Mouse (Mus musculus) adrenal gland, postnatal 4 days (tissue): ENCODE results near the gene Gon7. TPM values are rescaled to one million over a fixed set of nuclear protein-coding genes. Genes with fewer than 3 reads are reported as not detected.

ENCODE experiments used
- DNase-seq, 2 experiments: peaks; one replicate each; pipeline ENCODE4 v3.0.0; 2021 to 2022; ENCODE audit warnings: low spot score in 2 of 2, mixed read lengths in 2 of 2
- long read RNA-seq, 2 experiments: library from polyadenylated mRNA; stranded (forward); transcript quantifications; one replicate each; pipeline ENCODE4 v2.0.0; 2021
- total RNA-seq, 2 experiments: library from RNA; stranded (reverse); gene quantifications; 2 replicates each; pipeline ENCODE4 v1.2.3; 2021

Gon7 gene
- 10 to 100 TPM; 11.9 to 16.8 TPM for total RNA-seq
- long read RNA-seq, experiment 1, transcript Gon7-201 (2 exons, 1,152 nt) = major isoform, 6 of 10 reads
- long read RNA-seq, experiment 1, partial matches to known transcripts = 3 of 10 reads
- long read RNA-seq, experiment 1, other reads (novel, unspliced or antisense) = 0 of 10 reads
- long read RNA-seq, experiment 2, partial matches to known transcripts = 1 of 7 reads
- long read RNA-seq, experiment 2, other reads (novel, unspliced or antisense) = 2 of 7 reads

DNA sequence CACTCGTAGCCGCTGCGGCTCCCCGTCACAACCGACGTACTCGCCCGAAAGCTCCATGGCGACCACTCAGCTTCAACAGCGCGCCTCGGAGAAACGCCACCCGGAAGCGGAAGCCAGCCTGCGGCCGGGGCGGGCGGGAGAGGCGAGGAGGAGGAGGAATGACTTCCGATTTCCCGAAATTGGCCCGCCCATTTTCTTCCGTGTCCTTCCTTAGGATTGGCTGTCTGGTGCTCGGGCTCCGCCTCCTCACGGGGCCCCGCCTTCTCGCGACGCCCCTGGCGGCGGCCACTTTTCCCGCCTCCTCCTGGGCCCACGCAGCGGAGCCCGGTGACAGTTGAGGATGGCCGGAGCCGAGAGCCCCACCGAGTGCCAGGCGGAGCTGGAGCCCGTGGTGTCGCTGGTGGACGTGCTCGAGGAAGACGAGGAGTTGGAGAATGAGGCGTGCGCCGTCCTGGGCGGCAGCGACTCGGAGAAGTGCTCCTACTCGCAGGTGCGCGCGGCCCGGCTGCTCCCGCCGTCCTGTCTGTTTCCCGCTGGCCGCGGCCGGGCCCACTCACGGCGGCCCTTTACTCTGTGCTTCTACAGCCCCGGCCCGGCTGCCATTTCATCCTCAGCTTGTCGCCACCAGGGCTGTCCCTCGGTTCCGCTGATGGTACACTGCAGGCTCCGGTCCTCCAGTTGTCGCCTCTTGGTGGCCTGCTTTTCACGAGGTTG is at the start of gene Gon7, which contains the start of the genes Gm28051 and Ubr7:
Gene Gon7, minus strand, starts transcription at position 115 of the 714 bp plus-strand sequence.
Gene Gm28051, minus strand, starts transcription at position 77 of the 714 bp plus-strand sequence.
Gene Ubr7, plus strand, starts transcription at position 279 of the 714 bp plus-strand sequence.
- peak; percentile 83 to 91 for DNase-seq

GRCm38 (mm10) chr12:102799528-102799927 is 41.9 kb upstream of the Gon7 start:
- DNase-seq = no peak

DNA sequence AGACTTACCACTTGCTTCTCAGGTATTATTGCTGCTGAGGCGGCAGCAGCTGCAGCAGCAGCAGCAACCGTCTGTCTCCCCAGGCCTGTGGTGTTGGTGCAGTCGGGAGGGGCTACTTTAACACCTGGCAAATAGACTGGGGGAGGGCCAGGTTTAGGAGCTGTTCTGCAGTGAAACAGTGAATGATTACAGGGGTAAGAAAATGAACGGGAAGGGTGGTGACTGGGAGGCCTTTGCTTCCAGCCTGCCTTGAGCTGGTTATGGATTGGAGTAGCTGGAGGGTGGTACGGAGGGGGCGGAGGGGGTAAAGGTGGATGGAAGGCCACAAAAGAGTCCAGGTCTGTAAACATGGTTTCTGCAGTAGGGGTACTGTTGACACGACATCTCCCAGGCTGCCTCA is 30.3 kb upstream of the Gon7 start:
- DNase-seq = no peak

DNA sequence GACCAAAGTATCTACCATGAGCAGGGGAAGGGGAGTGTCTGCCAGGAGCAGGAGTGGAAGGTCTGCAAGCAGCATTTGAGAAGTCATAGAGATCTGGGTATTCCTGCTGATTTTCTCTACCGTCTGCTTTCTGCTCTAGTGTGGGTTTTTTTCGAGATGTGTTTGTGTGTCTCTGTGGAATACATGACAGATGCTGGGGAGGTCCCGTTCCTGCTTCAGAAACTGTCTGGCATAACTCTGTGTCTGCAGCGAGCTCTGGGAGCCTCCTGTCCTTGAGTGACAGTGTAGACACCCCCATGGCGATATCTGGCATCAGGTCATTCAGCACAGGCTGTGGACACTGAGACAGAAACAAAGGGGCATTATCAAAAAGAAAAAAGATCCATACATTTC is 28.0 kb upstream of the Gon7 start:
- no peak for DNase-seq

GRCm38 (mm10) chr12:102784899-102785592 is 27.4 kb upstream of the Gon7 start:
- no peak for DNase-seq

DNA sequence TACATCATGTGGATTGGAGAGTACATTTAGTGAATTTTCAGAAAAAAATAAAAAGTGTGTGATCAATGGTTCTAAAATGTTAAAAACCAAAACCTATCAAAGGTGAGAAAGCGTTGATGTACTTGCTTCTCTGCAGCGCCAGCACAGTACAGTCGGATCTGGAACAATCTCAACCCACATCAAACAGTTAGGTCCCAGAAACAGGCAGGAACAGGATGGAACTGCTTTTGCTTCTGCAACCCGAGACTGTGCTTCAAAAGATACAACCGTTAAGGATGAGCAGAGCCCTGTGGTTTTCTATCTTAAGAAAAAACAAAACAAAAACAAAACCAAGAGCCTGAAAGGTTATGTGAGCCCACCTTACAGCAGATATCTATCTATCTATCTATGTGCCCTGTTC is 25.2 kb upstream of the Gon7 start:
- no peak for DNase-seq

DNA sequence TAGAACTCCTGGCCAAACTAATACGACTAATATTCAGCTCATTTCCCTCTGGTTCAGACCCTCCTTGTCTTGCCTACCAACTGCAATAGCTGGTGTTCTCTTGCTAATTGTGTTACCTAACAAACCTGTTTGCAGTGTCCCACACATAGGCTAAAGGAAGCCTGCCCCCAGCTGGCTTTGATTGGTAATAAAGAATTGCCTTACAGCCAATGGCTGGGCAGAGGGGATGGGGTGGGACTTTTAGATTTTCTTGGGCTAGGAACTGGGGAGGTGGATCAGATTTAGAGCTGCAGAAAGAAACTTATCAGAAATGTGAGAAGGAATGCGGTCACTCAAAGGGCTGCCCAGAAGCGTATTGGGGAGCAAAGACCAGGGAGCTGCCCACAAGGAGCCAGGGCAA is 21.8 kb upstream of the Gon7 start:
- DNase-seq = no peak

DNA sequence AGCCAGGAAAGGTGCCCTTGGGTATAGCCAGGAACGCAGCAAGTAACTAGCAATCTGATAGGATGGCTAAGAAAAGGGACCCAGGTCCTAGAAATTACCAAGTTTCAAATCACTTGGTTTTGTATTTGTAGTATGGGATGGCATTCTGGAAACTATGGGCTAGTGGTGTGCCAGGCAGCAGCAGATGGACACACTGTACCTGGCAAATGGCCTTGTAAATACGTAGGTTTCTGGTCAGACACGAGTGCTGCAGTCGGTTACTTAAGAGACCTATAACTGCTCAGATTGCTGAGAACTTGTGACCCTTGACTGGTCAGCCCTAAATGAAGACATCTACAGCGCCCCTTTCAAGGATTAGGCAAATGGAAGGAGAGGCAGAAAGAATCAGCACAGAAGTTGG is 20.5 kb upstream of the Gon7 start:
- DNase-seq = no peak

- DNase-seq = no peak
These were observed 18.4 kb upstream of the Gon7 start for GRCm38 (mm10) chr12:102776035-102776434.

DNA sequence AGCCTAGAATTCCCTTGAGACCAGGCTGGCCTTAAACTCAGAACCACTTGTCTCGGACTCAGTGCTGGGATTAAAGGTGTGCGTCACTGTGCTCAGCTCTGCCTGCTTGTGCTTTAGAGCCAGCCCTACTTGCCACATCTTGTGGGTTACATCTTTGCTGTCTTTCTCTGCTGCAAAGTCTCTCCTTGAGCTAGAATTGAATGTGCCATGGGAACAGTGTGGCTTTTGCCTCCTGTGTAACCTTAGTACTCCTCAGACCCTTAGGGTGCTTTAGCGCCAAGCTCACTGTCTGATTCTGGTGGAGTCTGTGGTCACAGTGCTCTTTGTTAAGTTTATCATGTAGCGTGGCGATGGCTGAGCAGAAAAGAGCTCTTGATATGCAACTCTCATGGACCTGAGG is 15.1 kb upstream of the Gon7 start:
- DNase-seq = no peak

- DNase-seq = no peak
These were observed 14.0 kb upstream of the Gon7 start for GRCm38 (mm10) chr12:102771601-102772000.

GRCm38 (mm10) chr12:102769000-102769399 is 11.4 kb upstream of the Gon7 start:
- no peak for DNase-seq

GRCm38 (mm10) chr12:102763696-102764095 is 6.1 kb upstream of the Gon7 start:
- no peak for DNase-seq

DNA sequence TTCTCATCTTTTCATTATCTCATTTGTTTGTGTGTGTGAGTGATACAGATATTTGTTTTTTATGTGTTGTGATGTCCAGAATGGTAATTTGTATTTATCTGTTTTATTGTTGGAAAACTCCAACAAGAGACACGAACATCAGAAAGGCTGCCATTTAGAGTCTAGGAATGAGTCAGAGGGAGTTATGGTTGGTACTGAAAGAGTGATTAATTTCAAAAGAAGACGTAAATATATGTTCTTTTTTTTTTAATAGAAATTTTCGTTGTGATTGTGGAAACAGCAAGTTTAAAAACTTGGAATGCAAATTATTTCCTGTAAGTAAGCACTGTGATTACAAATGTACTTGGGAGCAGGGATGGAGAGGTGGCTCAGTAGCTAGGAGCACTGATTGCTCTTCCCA is 4.1 kb upstream of the Gon7 start:
- DNase-seq = no peak

- no peak for DNase-seq
These were observed 1.3 kb upstream of the Gon7 start for GRCm38 (mm10) chr12:102758936-102759335.

DNA sequence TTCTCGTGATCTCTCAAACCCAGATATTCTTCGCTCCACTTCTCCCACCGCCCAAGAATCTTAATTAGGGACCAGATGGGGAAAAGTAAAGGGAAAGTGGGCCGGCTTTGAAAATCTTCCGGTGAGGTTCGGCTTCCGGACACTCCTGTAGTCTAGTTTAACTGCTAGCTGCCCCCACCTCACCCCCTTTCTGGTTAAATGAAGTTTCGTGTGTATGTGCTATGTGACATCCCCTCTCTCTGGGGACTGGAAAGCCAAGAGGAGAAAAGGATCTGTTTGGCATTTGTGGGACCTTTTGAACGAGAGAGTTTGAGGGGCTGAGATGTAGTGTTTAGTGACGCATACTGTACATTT is 777 bp upstream of the Gon7 start, which contains the start of gene Gm20604:
Gene Gm20604, minus strand, starts transcription at position 270 of the 354 bp plus-strand sequence.
- DNase-seq = no peak

- no peak for DNase-seq
These were observed 431 bp downstream of the Gon7 start for GRCm38 (mm10) chr12:102757055-102757688.

DNA sequence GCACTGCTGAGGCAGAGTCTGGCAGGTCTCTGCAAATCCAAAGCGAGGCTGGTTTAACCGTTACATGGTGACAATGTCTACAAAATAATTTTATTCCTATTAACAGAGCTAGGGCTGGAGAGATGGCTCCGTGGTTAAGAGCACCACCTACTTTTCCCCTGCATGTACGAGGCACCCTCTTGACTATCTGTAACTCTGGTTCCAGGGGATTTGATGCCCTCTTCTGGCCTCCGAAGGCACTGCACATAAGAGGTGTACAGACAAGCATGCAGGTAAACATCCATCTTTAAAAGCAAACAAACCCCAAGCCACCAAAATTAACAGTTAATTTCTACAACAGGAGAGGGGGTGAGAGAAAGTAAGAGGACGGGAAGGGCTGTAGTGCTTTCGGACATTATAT is 1.3 kb downstream of the Gon7 start:
- no peak for DNase-seq

- no peak for DNase-seq
These were observed 9.3 kb downstream of the Gon7 start for GRCm38 (mm10) chr12:102748256-102748655.

GRCm38 (mm10) chr12:102744839-102745238 is 12.8 kb downstream of the Gon7 start:
- DNase-seq = no peak
